Mouse (Mus musculus) brain, adult 2 months (tissue): Measurements from ENCODE around the gene Clba1.

ENCODE experiments used
- DNase-seq: peaks from one replicate; pipeline ENCODE4 v3.0.0; 2011; ENCODE audit warnings: low read depth, low spot score

The Clba1 gene

GRCm38 (mm10) chr12:112849235-112850022, 40.7 kb downstream of the Clba1 start:
- no peak for DNase-seq

- no peak for DNase-seq
These were observed 41.6 kb downstream of the Clba1 start for GRCm38 (mm10) chr12:112850344-112850743.

GRCm38 (mm10) chr12:112851116-112851515, 42.4 kb downstream of the Clba1 start:
- DNase-seq, result no peak

GRCm38 (mm10) chr12:112853050-112853729, 44.5 kb downstream of the Clba1 start:
- peak; percentile 59 for DNase-seq

GRCm38 (mm10) chr12:112854610-112855333, 46.0 kb downstream of the Clba1 start:
- DNase-seq, result peak; percentile 36

GRCm38 (mm10) chr12:112856338-112856737, 47.6 kb downstream of the Clba1 start:
- no peak for DNase-seq

- no peak for DNase-seq
These were observed 48.5 kb downstream of the Clba1 start for GRCm38 (mm10) chr12:112857021-112857925.

GRCm38 (mm10) chr12:112858581-112859336, 50.0 kb downstream of the Clba1 start:
- DNase-seq, result no peak

GRCm38 (mm10) chr12:112859930-112860329, 51.2 kb downstream of the Clba1 start:
- DNase-seq, result no peak

- no peak for DNase-seq
These were observed 52.0 kb downstream of the Clba1 start for GRCm38 (mm10) chr12:112860765-112861164.

- no peak for DNase-seq
These were observed 53.2 kb downstream of the Clba1 start for GRCm38 (mm10) chr12:112861911-112862321.

- no peak for DNase-seq
These were observed 56.1 kb downstream of the Clba1 start for GRCm38 (mm10) chr12:112864804-112865203.
